Mouse (Mus musculus): ENCODE data around the gene BC107364.
"Not testable (repeated sequence)": the region's sequence is repeated elsewhere in the genome, so short reads cannot be mapped to it uniquely, and the experiment has no call there.

The BC107364 gene

GRCm38 (mm10) chr3:96486064-96486827 lies 34.1 kb upstream of the BC107364 start:
- DNase-seq (ENCODE audit: extremely low spot score, low spot score) = not testable (repeated sequence)

GRCm38 (mm10) chr3:96485361-96485760 lies 33.3 kb upstream of the BC107364 start:
- no peak for DNase-seq (ENCODE audit: extremely low spot score, low spot score)

- DNase-seq (ENCODE audit: extremely low spot score, low spot score) = no peak
Observed at GRCm38 (mm10) chr3:96484921-96485320, 32.8 kb upstream of the BC107364 start.

DNA sequence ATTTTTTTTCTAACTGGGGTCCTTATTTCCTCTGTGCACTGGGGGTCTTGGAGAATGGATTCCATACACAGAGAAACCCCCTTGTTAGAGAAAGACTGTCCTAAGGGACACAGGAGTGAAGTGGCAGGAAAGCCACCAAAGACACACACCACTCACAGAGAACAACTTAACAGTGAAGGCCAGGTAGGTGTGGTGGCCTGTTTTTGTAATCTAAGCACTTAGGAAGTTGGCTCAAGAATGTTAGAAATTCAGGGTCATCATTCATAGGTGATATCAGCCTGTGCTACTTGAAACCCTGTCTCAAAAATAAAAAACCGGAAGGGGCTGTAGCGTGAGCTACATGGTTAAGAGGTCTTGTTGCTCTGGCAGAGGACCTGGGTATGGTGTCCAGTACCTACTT lies 31.8 kb upstream of the BC107364 start:
- DNase-seq (ENCODE audit: extremely low spot score, low spot score) = no peak

- DNase-seq (ENCODE audit: extremely low spot score, low spot score) = not testable (repeated sequence)
Observed at GRCm38 (mm10) chr3:96483044-96483443, 30.9 kb upstream of the BC107364 start.

GRCm38 (mm10) chr3:96482451-96482850 lies 30.3 kb upstream of the BC107364 start:
- DNase-seq (ENCODE audit: extremely low spot score, low spot score) = no peak

- no peak for DNase-seq (ENCODE audit: extremely low spot score, low spot score)
Observed at GRCm38 (mm10) chr3:96481856-96482255, 29.8 kb upstream of the BC107364 start.

DNA sequence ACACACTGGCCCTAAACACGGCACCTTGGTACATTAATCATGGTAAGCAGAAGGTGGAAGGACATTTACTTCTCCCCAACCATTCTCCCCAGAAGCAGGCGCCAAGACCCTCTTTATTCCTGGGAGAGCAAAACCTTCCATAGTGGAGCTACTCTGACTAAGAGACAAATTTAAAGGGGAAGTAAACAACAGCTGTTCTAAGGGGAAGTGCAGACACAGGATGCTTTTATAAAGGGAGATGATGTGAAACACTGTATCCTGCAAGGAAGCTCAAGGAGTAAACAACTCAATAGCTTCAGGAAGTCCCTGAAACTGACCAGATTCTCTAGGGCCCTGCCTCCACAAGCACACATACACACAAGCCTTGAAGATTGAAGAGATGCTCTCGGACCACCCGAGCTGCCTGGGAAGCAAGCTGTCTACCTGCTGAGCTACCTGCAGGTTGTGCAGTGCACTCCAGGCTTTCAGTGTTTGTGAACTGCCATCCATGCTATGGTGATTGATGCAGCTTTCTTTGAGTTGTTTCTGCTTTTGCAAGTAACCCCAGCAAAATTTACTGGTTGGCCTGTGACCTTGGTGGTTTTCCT lies 28.7 kb upstream of the BC107364 start:
- no peak for DNase-seq (ENCODE audit: extremely low spot score, low spot score)

- no peak for DNase-seq (ENCODE audit: extremely low spot score, low spot score)
Observed at GRCm38 (mm10) chr3:96479249-96479648, 27.1 kb upstream of the BC107364 start.

DNA sequence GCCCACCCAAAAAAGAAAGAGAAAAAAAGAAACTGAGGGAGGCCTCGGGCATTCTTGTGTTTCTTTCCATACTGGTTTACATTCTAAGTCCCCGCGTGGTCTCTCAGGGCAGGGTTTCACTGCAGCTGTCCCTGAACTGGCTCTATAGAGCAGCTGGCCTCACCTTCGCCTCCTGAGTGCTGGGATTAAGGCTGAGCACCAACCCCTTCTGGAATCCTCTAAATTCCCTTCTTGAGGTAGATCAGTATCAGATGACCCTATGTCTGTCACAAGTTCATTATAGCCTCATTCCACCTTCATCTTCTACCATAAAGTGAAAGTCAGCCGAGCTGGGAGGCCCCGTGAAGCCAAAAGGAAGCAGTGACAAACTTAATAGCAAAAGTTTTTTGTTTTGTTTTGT lies 25.5 kb upstream of the BC107364 start:
- no peak for DNase-seq (ENCODE audit: extremely low spot score, low spot score)

DNA sequence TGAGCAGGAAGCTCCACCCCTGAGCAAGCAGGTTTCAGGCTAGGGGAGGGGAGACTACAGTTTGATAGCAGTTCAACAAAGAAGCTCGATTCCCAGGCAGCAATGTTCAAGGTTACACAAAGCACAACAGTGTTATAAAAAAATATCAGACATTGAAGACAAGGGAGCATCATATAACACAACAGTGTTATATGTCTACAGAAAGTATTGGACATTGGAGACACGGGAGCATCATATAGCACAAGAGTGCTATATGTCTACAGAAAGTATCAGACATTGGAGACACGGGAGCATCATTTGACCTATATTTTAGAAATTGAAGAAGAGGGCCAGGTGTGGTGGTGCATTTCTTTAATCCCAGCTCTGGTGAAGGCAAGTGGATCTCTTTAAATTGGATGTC lies 25.0 kb upstream of the BC107364 start:
- no peak for DNase-seq (ENCODE audit: extremely low spot score, low spot score)

DNA sequence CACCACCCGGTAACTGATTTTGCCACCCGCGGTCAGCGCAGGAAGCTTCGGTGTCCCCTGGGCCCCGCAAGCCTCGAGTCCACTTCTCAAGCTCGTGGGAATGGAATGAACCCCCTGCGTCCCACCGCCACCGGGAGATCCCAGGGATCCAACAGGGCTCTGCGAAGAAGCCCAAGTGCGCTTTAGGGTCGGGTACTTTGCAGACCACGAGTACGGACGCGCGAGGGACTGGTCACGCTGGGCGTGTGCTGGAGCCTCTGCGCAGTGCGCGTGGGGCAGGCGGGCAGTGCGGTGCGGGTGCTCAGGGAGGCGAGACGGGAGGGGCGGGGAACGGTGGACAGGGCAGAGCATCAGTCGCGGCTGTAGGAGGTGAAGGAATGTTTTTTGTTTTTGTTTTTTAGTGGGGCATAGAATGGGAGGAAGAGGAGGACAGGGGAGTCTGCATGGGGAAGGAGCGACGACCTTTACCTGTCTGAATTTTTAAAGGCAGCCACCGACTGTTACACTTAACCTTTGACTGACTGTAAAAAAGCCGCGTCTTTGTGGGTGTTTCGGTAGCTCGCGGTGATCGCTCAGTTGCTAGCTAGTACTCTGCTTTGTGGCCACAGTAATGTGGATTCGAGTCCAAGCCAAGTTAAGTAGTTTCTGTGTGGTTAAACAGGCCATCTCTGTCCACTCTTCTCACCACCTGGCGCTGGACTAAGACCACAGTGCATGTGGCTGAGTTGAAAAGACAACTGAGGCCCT lies 23.0 kb upstream of the BC107364 start:
- DNase-seq (ENCODE audit: extremely low spot score, low spot score) = peak; percentile 51

GRCm38 (mm10) chr3:96473556-96473955 lies 21.4 kb upstream of the BC107364 start:
- not testable (repeated sequence) for DNase-seq (ENCODE audit: extremely low spot score, low spot score)

- DNase-seq (ENCODE audit: extremely low spot score, low spot score) = no peak
Observed at GRCm38 (mm10) chr3:96472066-96472465, 20.0 kb upstream of the BC107364 start.

DNA sequence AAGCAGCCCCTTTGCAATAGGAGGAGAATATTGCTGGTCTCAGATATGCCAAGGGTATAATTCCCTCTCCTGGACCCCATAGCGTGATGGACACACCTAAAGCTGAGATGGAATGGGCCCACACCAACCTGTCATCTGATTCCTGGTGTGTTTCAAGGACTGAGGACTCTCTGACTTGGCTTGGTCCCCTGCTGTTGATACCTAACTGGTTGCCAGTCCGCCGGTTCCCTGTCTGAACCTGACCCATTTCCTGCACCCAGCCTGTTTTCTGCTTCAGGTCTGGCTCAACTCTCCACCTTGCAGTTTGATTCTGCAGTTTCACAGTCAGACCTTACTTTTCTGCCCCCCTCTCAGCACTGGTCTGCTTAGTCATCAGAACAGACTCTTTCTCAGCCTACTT lies 17.5 kb upstream of the BC107364 start:
- DNase-seq (ENCODE audit: extremely low spot score, low spot score) = no peak

GRCm38 (mm10) chr3:96468335-96468734 lies 16.2 kb upstream of the BC107364 start:
- not testable (repeated sequence) for DNase-seq (ENCODE audit: extremely low spot score, low spot score)

- no peak for DNase-seq (ENCODE audit: extremely low spot score, low spot score)
Observed at GRCm38 (mm10) chr3:96467641-96468040, 15.5 kb upstream of the BC107364 start.

DNA sequence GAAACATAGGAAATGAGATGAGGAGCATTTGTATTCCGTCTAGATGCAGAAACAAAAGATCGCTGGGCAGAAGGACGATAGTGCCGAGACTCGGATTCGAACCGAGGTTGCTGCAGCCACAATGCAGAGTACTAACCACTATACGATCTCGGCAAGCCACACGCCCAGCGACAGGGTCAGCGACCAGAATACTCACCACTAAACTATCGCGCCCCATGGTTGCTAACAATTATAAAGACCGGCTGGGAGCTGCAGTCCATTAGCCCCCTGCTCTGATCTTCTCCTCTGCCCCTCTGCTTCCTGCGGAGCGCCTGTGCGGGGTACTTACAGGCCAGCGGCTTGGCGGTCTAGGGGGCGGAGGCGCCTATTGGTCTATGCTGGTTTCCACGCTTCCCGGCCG lies 11.8 kb upstream of the BC107364 start:
- peak; percentile 78 for DNase-seq (ENCODE audit: extremely low spot score, low spot score)

DNA sequence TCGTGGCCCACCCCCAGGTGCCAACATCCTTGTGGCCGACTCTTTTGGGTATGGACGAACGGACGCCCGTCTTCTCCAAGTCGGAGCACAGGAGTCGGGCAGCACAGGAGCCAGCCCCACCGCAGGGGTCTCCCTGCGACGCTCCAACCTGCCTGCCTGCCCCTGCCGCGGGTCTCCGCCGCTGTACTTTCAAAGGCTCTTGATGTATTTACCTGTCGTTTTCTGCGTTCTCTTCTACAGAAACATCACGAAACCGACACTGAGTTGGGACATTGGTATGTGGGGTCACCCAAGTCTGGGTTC lies 8.4 kb upstream of the BC107364 start:
- DNase-seq (ENCODE audit: extremely low spot score, low spot score) = not testable (repeated sequence)

- DNase-seq (ENCODE audit: extremely low spot score, low spot score) = not testable (repeated sequence)
Observed at GRCm38 (mm10) chr3:96459757-96460567, 7.9 kb upstream of the BC107364 start.

DNA sequence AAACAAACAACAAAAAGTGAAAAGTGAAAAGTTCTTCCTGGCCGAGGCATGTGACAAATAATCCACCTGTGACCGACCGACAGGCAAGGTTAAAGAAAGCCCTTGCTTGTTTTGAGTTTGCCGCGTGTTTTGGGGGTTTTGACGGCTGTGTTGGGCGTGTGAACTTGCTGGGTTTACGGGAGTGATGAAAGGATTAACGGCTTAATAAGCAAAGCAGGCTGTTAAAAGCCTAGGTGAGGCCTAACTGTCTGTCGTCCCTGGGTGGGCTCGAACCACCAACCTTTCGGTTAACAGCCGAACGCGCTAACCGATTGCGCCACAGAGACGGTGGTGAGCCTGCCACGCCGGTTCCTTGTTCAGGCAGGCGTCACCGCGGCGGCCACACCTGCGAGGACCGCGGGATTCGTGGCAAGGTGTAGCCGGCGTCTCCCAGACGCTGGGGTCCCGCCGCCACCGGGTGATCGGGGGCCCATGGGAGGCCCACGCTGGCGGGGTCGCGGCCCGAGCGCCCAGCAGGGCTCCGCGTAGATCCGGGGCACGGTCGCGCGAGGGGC lies 6.9 kb upstream of the BC107364 start:
- DNase-seq (ENCODE audit: extremely low spot score, low spot score) = not testable (repeated sequence)

All from neural tube, embryonic 10.5 days (tissue).